Mouse (Mus musculus) embryonic facial prominence, embryonic 14.5 days (tissue): ENCODE data around the gene Cfap44. TPM values are rescaled to one million over a fixed set of nuclear protein-coding genes. Genes with fewer than 3 reads are reported as not detected.

ENCODE experiments used
- polyA plus RNA-seq: library from polyadenylated mRNA; unstranded; fragments of >200 nt; fragmentation: Nextera tagmentation; extraction: Ambion mirVana; gene quantifications from 2 replicates; pipeline ENCODE4 v1.2.1, GENCODE M21; 2014

The Cfap44 gene
- polyA plus RNA-seq, 1 experiment from 2014 or later: 2.4 TPM

Other genes starting within 250 kb of the Cfap44 start
- gene Usf3, start 221.6 kb upstream of the Cfap44 start, polyA plus RNA-seq: 4.7 and 5.5 TPM in 2 replicates
- 2.0 and 2.1 TPM in 2 replicates for gene Sidt1, start 61.6 kb upstream of the Cfap44 start, polyA plus RNA-seq
- 28.8 and 29.2 TPM in 2 replicates for gene Spice1, start 47.7 kb upstream of the Cfap44 start, polyA plus RNA-seq
- gene Boc, start 164.1 kb downstream of the Cfap44 start, polyA plus RNA-seq: 34.8 and 43.6 TPM in 2 replicates